Mouse (Mus musculus) adrenal gland, postnatal 10 days (tissue): ENCODE data around the gene Tnnc2. TPM values are rescaled to one million over a fixed set of nuclear protein-coding genes. Genes with fewer than 3 reads are reported as not detected.
A peak's percentile ranks its signal among the peaks of the same experiment; 100 is the strongest.

Source experiments
- DNase-seq: peaks from one replicate; pipeline ENCODE4 v3.0.0; 2021; ENCODE audit warnings: mixed read lengths
- total RNA-seq, 2 experiments: library from RNA; stranded (reverse); gene quantifications; 2 replicates each; pipeline ENCODE4 v1.2.3; 2021

The Tnnc2 gene
- total RNA-seq, 2 experiments from 2014 or later, result 221 to 908 TPM

- DNase-seq, result no peak
These were observed 6.4 kb downstream of the Tnnc2 start for GRCm38 (mm10) chr2:164773229-164773988.

DNA sequence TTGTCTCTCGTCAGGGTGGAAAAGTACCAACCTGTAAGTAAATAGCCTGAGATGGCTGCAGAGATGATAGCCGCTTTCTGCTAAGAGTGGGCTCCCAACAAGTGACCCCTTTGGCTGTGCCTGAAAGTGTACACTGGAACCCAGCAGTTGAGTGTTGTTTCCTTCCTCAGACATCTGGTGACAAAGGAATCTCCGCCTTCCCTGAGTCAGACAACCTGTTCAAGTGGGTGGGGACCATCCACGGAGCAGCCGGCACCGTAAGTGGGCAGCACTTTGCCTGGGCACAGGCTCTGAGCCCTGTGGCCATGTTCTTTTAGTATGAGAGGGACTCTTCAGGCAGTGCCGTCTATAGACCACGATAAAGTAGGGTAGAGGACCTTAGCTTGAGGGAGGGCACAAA lies 8.6 kb downstream of the Tnnc2 start:
- no peak for DNase-seq

- no peak for DNase-seq
These were observed 9.5 kb downstream of the Tnnc2 start for GRCm38 (mm10) chr2:164770279-164770678.

DNA sequence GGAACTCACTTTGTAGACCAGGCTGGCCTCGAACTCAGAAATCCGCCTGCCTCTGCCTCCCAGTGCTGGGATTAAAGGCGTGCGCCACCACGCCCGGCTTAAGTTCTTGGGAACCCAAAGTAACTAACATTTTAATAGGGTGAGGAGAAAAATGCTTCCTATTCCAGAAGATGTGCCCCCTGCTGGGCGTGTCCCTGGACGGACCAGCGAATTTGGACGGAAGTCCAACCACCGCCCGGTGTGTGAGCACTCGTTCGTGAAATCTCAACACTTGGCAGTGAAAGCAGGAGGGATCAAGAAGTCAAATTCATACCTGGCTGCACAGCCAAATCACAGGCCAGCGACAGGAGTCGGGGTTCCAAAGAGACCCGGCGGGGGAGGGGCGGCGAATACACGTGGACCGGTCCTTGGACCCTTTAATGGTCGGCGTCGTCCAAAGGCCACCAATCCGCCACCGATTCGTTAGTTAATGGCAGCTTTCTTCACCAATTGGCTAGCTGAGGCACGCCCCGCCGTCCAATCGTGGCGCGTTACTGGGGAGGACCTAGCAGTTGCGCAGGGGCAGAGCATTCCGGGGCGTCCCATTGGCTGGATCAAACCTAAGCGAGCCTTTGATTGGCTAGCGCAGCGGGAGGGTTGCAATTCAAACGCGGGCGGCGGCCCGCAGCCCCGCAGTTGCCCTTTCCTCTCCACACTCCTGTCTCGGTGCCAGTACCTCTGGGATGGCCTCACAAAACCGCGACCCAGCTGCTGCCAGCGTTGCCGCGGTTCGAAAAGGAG lies 10.3 kb downstream of the Tnnc2 start, which contains the start of gene Ube2c:
Gene Ube2c, plus strand, starts transcription at position 641 of the 780 bp plus-strand sequence.
- peak; percentile 98 for DNase-seq

DNA sequence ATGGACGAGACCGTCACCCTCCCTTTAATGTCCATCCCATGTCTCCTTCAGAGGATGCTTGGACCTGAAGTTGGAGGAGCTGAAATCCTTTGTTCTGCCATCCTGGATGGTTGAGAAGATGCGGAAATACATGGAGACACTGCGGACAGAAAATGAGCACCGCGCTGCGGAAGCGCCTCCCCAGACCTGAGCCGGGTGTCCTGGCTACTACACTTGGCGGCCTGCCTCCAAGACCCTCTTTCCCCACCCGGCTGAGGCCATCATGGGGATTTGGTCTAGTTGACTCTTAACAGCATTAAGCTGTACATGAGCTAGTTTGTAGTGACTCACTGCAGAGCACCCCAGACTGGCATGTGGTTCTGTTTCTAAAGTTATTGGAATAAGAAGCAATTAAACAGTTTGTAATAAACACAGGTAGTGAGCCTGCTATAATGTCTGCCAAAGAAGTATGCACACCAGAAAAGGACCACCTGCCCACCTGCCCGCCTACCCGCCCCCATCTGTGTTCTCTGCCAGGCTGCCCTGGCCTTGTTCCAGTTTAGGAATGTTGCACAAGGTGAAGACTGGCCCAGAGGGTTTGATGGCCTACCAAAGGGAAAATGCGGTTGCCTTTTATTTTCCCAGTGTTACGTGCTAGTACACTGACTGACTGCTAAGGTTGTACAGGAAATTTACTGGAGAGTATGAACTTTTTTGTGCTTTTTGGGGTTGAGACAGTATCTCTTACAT lies 11.8 kb downstream of the Tnnc2 start:
- DNase-seq, result peak; percentile 57

DNA sequence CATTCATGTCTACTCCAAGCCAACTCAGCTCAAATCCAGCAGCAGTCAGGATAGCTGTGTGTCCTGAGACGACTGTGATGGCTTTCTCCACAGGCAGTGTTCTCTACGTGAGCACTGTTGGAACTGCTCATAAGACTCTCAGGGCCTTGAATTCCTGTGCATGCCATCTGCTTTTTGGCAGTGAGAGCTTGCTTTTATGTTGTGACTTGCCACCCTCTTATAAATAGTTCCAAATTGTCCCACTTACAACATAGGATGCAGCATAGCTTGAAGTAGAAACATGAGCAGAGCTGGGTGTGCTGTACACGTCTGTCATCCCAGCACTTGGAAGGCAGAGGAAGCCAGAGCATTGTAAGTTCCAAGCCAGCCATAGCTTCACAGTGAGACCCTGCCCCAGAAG lies 13.9 kb downstream of the Tnnc2 start:
- DNase-seq, result no peak

- no peak for DNase-seq
These were observed 17.2 kb downstream of the Tnnc2 start for GRCm38 (mm10) chr2:164762593-164762992.

GRCm38 (mm10) chr2:164761971-164762370 lies 17.8 kb downstream of the Tnnc2 start:
- DNase-seq, result no peak

GRCm38 (mm10) chr2:164761502-164761901 lies 18.3 kb downstream of the Tnnc2 start:
- DNase-seq, result no peak

DNA sequence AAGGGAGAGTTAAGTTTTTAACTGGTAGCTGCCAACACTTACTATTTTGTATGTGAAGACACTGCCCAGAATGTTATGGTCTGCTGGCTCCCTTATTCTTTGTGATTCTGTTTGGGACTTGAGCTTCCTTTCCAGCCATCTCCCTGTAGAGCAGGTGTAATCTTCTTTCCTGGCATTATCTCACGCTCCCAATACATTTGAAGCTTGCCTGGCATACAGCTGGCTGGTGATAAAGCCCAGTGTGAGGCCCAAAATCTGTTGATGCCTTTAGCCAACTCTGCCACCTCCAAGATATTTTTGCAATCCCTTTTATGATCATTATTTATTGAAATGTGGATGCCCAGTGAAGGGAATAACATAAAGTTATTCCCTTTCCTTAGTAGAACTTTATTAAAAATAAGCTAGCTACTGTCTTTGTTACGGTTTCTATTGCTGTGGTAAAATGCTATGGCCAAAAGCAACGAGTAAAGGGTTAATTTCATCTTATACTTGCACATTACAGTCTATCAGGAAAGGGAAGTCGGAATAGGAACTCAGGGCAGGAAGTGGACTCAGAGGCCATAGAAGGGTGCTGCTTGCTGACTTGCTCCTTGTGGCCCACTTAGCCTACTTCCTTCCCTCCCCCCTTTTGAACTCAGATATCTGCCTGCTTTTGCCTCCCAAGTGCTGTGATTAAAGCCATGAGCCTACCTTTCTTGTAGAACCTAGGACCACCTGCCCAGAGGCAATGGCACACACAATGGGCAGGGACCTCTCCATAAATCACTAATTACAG lies 19.5 kb downstream of the Tnnc2 start:
- DNase-seq, result no peak

DNA sequence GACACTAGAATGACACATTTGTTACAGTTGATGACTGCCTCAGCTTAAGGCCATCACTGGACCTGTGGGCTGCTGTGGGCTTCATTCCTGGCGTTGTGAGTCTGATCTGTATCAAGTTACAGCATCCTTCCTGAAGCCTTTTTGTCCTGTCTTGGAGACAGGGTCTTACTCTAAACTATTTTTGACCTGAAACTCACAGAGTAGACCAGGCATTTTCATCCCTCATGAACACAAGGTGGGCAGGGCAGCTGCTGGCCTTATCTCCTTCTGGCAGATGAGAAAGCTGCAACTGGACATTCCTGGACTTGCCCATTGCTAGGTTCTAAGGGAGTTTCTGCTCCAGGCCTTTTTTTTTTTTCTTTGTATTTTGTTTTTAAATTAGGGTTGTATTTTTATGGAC lies 21.1 kb downstream of the Tnnc2 start:
- no peak for DNase-seq

DNA sequence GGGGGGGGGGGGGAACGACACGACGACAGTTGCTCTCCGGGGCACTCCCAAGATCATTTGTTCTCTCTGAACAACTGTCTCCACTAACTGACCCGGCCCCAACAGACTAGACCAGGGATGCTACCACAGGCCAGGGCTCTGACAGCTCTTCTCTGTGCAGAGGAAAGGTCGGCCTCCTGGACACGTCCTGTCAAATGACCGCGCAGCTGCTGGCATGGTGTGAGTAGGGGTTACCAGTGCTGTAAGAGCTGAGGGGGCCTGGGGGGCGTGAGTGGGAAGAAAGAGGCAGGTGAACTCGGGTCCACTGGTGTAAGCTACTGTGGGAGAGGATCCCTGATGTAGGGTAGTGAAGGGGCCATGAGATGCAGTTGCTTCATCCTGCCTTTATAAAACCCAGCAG lies 21.9 kb downstream of the Tnnc2 start:
- no peak for DNase-seq

GRCm38 (mm10) chr2:164754800-164755199 lies 25.0 kb downstream of the Tnnc2 start:
- no peak for DNase-seq

DNA sequence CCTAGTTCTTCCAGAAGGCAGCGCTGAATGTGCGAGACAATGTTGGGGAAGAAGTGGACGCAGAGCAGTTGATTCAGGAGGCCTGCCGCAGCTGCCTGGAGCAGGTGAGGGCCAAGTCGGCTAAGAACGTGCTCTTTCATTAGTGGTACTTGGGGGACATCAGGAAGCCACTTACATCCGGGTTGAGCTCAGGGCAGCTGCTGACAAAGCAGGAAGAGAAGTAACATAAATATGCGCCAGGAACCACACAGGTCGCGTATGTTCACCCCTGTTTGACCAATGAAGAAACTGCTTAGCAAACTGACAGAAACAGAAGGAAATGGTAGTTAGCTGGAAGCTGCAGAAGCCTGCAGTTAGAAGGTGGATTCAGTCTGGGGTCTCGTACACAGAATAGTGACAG lies 25.7 kb downstream of the Tnnc2 start:
- DNase-seq, result no peak

DNA sequence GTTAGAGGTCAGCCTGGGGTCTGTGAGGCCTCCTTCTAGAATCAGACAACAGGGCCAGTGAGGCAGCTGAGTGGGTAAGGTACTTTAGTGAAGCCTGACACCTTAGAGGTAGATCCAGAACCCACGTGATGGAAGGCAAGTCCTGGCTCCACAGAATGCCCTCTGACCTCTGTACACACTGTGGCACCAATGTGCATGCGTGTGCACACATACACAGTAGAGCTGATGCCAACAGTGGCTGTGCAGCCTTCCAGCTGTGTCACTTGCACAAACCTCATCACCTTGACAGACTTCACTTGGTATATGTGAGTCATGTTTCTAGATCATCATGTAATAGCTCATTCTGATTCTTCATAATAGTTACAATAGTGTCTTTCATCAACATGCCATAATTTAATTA lies 27.3 kb downstream of the Tnnc2 start:
- no peak for DNase-seq

GRCm38 (mm10) chr2:164748991-164749390 lies 30.8 kb downstream of the Tnnc2 start:
- DNase-seq, result no peak

- DNase-seq, result no peak
These were observed 31.6 kb downstream of the Tnnc2 start for GRCm38 (mm10) chr2:164748191-164748590.

DNA sequence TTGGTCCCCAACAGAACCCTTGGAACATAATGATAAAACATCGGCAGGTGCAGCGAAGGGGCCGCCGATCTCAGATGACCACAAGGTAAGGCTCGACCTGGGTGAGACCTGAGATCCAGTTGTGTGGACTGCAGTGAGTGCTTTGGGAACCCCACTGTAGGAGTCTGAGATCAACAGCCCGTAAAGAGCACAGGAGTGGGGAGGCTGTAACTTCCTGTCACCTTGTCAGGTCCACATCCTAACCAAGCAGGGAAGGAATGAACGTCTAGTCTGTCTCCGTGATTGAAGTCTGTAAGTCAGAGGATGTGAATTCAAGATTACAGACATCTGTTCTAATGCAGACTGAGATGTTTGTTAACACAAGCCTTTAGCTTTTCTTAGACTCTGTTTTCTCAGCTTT lies 33.1 kb downstream of the Tnnc2 start:
- no peak for DNase-seq

DNA sequence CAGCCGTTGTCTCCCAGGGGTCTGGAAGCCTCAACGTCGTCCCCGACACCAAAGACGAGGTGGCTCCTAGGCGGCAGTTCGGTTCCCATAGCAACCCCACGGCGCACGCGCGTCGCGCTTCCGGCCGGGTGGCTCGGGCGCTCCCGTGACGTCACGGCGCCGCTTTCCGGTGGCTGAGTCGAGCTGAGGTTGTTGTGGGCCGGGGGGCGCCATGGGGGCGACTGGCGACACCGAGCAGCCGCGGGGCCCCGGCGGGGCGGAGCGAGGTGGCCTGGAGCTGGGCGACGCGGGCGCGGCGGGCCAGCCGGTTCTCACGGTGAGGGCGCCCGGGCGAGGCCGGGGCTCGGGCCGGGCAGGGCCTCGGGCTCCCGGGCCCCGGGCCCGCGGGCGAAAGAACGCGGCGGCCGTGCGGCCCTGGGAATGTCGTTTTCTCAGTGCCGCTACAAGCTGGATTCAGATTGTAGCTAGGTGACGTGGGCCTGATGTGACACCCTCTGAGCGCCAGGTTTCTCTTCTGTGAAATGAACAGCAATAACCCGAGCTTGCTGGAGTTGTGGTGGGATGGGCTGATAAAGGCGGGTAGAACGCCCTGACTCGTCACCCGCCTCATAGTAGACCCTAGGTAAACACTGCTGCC lies 33.8 kb downstream of the Tnnc2 start, which contains the start of the genes Wfdc3 and Dnttip1:
Gene Wfdc3, minus strand, starts transcription at position 89 of the 637 bp plus-strand sequence.
Gene Dnttip1, plus strand, starts transcription at position 141 of the 637 bp plus-strand sequence.
- DNase-seq, result peak; percentile 96

- no peak for DNase-seq
These were observed 34.8 kb downstream of the Tnnc2 start for GRCm38 (mm10) chr2:164744987-164745386.

GRCm38 (mm10) chr2:164739876-164740275 lies 39.9 kb downstream of the Tnnc2 start:
- no peak for DNase-seq
